Mouse (Mus musculus) ovary, adult 18-20 months (tissue): ENCODE measurements around the gene Zdhhc19.
A peak's percentile ranks its signal among the peaks of the same experiment; 100 is the strongest.
"Not testable (repeated sequence)": the region's sequence is repeated elsewhere in the genome, so short reads cannot be mapped to it uniquely, and the experiment has no call there.

ENCODE experiments used
- DNase-seq: peaks from one replicate; pipeline ENCODE4 v3.0.0; 2022; ENCODE audit warnings: low spot score, mixed read lengths

The Zdhhc19 gene

GRCm38 (mm10) chr16:32487234-32488111 is 8.6 kb upstream of the Zdhhc19 start, which contains the start of gene Slc51a:
Slc51a (minus strand) TSS chr16:32487879.
- DNase-seq = no peak

GRCm38 (mm10) chr16:32488939-32489338 is 7.1 kb upstream of the Zdhhc19 start:
- DNase-seq = no peak

DNA sequence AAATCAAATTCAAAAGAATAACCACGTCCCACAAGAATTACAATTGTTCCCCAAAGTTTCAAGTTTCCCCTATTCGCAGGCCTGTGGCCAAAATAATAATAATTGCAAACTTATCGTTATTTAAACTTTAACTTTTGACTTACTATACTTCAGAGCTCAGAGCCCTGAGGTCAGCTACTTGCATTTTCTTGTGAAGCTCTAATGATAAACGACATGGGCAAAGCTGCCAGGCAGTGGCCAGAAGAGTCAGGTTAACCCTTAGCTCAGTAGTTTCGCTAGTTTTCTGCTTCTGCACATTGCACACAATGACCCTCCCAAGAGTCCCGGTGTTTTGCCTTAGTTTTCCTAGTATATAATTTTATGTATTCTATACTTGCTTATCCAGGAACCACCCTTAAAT is 1.7 kb upstream of the Zdhhc19 start:
- not testable (repeated sequence) for DNase-seq

- no peak for DNase-seq
Observed at GRCm38 (mm10) chr16:32498996-32499395, 2.9 kb downstream of the Zdhhc19 start.

GRCm38 (mm10) chr16:32499430-32500037 is 3.5 kb downstream of the Zdhhc19 start:
- DNase-seq = peak; percentile 59

DNA sequence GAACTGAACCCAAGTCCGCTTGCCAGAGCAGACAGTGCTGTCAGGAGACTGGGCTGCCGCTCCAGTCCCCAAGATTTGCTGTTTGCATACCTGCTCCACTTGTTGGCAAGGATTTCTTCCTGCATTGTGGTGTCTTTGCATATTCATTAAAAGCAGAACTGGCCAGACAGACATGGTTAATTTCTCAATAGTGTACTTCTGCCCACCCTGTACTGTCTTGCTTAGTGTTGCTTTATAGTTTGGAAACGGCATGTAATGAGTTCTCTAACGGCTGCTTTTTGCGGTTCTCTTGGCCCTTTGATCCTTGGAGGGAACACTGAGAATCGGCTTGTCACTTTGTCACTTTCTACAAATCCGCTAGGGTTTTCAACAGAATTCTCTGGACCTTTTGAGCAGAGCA is 5.4 kb downstream of the Zdhhc19 start:
- no peak for DNase-seq

DNA sequence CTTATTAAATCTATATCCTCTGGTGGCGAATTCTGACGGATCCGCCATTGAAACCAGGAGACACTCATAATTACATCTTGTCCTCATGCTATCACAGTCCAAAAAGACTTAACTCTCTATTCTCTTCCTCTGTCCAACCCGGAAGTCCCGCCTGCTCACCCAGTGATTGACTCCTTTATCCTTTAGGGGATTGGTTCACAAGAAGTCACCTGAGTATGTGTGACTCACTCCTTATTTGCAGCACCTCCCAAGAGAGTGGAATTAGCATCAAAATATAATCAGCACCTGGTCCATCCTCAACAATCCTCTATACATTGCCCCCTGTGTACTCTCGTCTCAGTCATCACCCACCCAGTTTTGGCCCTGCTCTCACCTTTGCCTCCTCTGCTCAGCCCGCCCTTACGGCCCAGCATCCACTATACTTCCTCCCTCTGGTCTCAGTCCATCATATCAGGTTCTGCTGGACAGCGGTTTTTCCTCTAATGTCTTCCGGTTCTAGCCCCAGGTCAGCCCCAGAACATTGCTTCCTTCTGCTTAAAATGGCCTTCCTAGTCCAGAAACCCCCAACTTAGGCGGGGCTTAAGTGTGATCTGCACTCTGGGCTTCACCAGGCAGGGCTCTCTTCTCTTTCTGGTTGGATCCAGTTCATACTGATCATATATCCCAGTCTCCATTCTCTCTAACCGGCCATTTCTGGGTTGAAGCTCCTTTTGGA is 6.7 kb downstream of the Zdhhc19 start:
- DNase-seq = no peak

DNA sequence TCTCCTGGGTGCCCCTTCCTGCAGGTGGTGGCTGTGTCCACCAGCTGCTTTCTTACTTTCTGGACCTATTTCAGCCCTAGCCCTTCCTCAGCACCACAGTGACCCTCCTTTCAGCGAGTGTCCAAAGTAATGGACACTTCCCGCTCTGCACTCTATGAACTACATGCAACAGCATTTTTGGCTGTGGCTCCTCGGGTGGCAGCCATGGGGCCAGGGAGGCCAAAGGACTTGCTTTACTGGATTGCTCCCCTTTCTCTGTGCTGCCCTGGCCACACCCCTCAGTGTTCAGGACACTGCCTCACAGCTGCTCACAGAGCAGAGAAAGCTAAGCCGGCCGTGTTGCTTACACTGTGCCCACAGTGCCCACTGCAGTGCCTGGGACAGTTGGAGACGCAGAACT is 7.6 kb downstream of the Zdhhc19 start:
- DNase-seq = no peak

- DNase-seq = no peak
Observed at GRCm38 (mm10) chr16:32506298-32506697, 10.2 kb downstream of the Zdhhc19 start.

- no peak for DNase-seq
Observed at GRCm38 (mm10) chr16:32506868-32507267, 10.8 kb downstream of the Zdhhc19 start.

GRCm38 (mm10) chr16:32507407-32507806 is 11.3 kb downstream of the Zdhhc19 start:
- DNase-seq = no peak

GRCm38 (mm10) chr16:32508035-32508434 is 12.0 kb downstream of the Zdhhc19 start:
- no peak for DNase-seq

- no peak for DNase-seq
Observed at GRCm38 (mm10) chr16:32508506-32509065, 12.5 kb downstream of the Zdhhc19 start.

- peak; percentile 22 for DNase-seq
Observed at GRCm38 (mm10) chr16:32509066-32509942, 13.2 kb downstream of the Zdhhc19 start.

GRCm38 (mm10) chr16:32510399-32511337 is 14.6 kb downstream of the Zdhhc19 start:
- DNase-seq = no peak

DNA sequence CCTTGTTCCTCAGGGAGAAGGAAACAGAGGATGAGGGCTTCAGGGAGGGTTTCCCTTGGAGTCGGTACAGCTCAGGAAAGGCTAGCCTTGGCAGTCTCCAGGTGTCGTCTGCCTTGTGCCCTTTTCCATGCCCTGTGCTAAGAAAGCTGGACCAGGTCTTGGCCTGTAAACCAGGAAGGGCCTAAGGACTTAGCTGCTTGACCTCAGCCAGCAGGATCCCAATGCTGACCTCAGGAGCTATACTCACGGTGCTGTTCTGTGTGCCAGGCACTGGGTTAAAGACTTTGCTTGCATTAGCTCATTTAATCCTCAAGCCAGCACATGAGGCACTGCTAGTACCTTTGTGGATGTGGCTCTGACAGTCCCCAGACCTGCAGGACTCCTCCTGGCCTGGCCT is 15.3 kb downstream of the Zdhhc19 start:
- no peak for DNase-seq

- no peak for DNase-seq
Observed at GRCm38 (mm10) chr16:32511827-32512490, 15.9 kb downstream of the Zdhhc19 start.

DNA sequence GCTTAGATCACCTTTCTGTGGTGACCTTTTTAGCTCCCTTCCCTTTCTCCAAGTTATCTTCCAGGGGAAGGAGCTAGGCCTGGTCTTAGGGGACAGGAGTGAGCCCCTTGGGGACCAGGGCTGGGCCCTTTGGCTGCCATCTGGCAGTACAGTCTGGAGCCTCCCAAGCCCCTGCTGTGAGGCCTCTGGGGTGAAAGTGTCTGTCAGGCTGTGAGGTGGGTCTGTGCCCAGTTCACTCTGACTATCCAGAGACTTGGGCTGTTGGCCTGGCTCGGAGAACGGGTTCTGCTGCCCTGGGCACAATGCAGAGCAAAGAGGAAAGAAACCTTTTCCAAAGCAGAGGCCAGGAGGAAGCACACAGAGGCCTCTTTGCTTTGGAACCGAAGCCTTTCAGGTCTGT is 16.9 kb downstream of the Zdhhc19 start:
- no peak for DNase-seq

DNA sequence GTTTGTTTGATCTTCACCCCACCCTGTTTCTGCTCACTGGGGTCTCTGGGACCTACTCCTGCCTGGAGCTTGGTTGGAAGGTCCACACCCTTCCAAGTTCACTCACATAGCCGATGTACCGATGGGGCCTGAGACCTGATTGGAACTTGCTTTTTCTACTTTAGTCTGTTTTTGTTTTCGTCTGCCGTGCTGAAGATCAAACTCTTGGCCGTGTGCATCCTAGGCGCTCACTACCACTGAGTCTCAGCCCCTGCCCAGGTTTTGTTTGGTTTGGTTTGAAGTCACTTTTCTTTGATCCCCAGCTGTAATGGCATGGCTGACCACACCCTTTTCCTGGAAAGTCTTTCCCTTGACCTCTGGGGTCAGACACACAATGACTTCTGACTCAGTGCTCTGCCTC is 17.3 kb downstream of the Zdhhc19 start:
- no peak for DNase-seq

- DNase-seq = no peak
Observed at GRCm38 (mm10) chr16:32513948-32514347, 17.9 kb downstream of the Zdhhc19 start.
